Mouse (Mus musculus): ENCODE data around the gene Ldlrad1.

DNA sequence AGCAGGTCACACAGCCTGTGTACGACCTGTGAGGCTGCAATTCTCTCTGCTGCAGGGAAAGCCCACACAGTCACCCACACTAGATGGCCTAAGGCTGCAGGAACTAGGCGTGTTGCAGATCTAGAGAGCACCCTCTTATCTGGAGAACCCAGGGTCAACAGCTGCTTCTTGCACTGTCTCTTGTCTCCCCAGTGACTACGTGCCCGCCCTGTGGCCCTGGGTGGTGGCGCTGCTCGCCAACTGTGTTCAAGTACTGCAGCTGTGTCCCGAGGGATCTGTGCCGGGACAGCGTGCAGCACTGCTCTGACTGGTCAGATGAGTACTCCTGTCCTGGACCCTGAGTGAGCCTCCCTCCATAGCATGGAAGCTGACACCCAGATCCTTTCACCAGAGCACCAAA is 8.6 kb downstream of the Ldlrad1 start:
- TF ChIP-seq CTCF (IDR thresholded peaks at IDR 0.05; ENCODE audit: borderline replicate concordance, insufficient read depth, low read length) (no peak), POLR2A (IDR thresholded peaks at IDR 0.05; ENCODE audit: low read depth, low read length) (no peak)
